Mouse (Mus musculus): ENCODE measurements around the gene Fut2. TPM values are rescaled to one million over a fixed set of nuclear protein-coding genes. Genes with fewer than 3 reads are reported as not detected.

Fut2 gene
- total and polyA plus RNA-seq, 3 experiments: not detected

DNA sequence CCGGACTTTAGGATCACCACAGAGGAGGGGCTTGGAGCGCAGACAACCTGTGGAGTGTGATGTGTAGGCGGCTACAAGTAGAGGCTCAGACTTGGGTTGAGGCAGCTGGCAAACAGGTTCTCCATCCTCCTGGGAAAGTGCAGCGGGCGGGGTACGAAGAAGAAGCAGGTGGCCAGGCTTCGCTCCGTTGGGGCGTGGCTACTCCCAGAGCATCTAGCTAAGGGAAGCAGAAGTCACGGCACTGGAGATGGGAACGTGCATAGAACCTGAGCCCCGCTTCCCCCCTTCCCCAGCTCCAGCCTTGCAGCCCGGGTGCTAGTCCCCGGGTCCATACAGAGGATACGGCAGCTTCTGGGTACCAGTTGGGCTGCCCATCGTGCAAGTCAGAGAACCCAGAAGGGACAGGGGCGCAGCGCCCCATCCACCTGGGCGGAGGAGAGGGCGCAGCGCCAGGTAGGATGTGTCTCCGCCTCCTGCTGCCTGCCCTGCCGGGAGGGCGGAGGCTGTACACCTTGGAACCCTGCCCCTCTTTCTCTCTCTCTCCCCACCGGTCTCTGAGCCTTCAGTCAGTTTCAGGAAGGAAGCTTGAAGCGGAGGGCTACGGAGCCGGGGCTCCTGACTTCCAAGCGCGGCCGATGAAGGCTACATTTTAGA is 49.0 kb downstream of the Fut2 start, which contains the start of gene Fut1:
TSS of gene Fut1 (plus strand) at position 248 of the 654 bp plus-strand sequence.
- Histone ChIP-seq H3K9me3 (replicated peaks; ENCODE audit: low read length) (peaks cover 4% of the 10 kb centered on the region), H3K79me2 (replicated peaks; ENCODE audit: control insufficient read depth, extremely low read depth, insufficient read depth, poor library complexity, severe bottlenecking) (no peaks in the 10 kb centered on the region), H3K4me2 (ENCODE audit: insufficient read depth, low read depth, poor library complexity, severe bottlenecking) (peak within 1 kb of the TSS; percentile 64), H3K4me1 (ENCODE audit: control insufficient read depth in 1 of 2, insufficient read depth in 2 of 2) (peaks cover 33 to 73% of the 10 kb centered on the region in 2 experiments), H3K27me3 (replicated peaks) (no peaks in the 10 kb centered on the region), H3K27ac (ENCODE audit: insufficient read depth, low read depth) (peak within 1 kb of the TSS; percentile 65), H3K4me3 (replicated peaks in 1 of 3; ENCODE audit: low read depth in 2 of 3, low read length in 2 of 3, poor library complexity in 1 of 3) (peak within 1 kb of the TSS in 2 of 3 experiments; percentile 44 to 52), H3K36me3 (replicated peaks in 1 of 2; ENCODE audit: control insufficient read depth in 1 of 2, insufficient read depth in 1 of 2, low read length in 1 of 2) (peaks cover 0 to 16% of the 10 kb centered on the region in 2 experiments), H3K9ac (ENCODE audit: insufficient read depth, low read depth) (peak within 1 kb of the TSS; percentile 62; the same call in 1 of the 2 replicates)
- TF ChIP-seq E2F4 (IDR thresholded peaks at IDR 0.05; ENCODE audit: insufficient replicate concordance, low read depth, low read length) (no peak), TCF12 (IDR thresholded peaks at IDR 0.05; ENCODE audit: low read depth, low read length) (peak; percentile 33; the same call in 1 of the 2 replicates), IRF4 (IDR thresholded peaks at IDR 0.05; ENCODE audit: low read depth, low read length) (0 out of 2 replicates have a peak, but pooled peaks have one; percentile 5), BHLHE40 (IDR thresholded peaks at IDR 0.05; ENCODE audit: low read depth, low read length) (no peak), TBP (conservative IDR thresholded peaks at IDR 0.05; ENCODE audit: low read depth, low read length) (no peak), MAZ (IDR thresholded peaks at IDR 0.05; ENCODE audit: low read depth, low read length) (no peak), NRF1 (IDR thresholded peaks at IDR 0.05; ENCODE audit: low read depth, low read length) (no peak), NELFE (IDR thresholded peaks at IDR 0.05; ENCODE audit: low read depth, low read length) (no peak), CHD2 (IDR thresholded peaks at IDR 0.05; ENCODE audit: low read length) (no peak), CHD1 (IDR thresholded peaks at IDR 0.05; ENCODE audit: low read depth, low read length) (no peak), POLR2A (IDR thresholded peaks at IDR 0.05; ENCODE audit: low read depth, low read length) (no peak), ELF1 (IDR thresholded peaks at IDR 0.05; ENCODE audit: low read depth, low read length) (no peak)
- dilution Hi-C loops (cut with MboI; ENCODE audit: extremely low pct_ligation_motif_present, extremely low pct_unique_long_range_greater_than_20kb, low sequenced_read_pairs) (no loop called here), in situ Hi-C loops (cut with MboI; ENCODE audit: low pct_ligation_motif_present, low pct_unique_long_range_greater_than_20kb, low sequenced_read_pairs) (no loop called here)
- DNase-seq (ENCODE audit: extremely low read depth): no peak

DNA sequence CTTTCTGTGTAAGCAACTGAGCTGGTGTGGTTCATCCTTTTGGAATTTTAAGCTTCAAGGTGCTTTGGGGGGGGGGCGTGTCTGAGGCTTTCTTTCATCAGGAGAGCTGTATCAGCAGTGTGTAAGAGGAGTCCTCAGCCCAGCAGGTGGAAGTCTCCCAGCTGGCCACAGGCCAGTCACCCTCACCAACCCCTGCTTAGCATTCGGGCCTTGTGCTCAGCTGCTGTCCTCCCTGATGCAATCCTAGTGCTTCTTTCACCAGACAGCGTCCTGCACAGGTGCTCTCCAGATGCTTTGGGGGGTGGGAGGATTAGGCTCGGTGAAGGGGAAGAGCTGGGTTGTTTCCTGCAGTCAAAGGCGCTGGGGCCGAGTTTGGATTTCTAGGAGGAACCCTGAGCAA is 49.9 kb downstream of the Fut2 start:
- in situ Hi-C loops (cut with MboI; ENCODE audit: low pct_ligation_motif_present, low pct_unique_long_range_greater_than_20kb, low sequenced_read_pairs): no loop called here
- Histone ChIP-seq H3K27me3 (replicated peaks) (no peaks in the 10 kb centered on the region), H3K9ac (ENCODE audit: insufficient read depth, low read depth) (peak overlapping the region; percentile 62; the same call in 1 of the 2 replicates)
- TF ChIP-seq RCOR1 (conservative IDR thresholded peaks at IDR 0.05; ENCODE audit: low read depth, low read length): no peak; the same call in 1 of the 2 replicates
- no peak; the same call in 1 of the 2 replicates for TF ChIP-seq RAD21 (IDR thresholded peaks at IDR 0.05; ENCODE audit: low read depth, low read length)
- peak; percentile 95 for TF ChIP-seq TCF12 (IDR thresholded peaks at IDR 0.05; ENCODE audit: low read depth, low read length)
- 0 out of 2 replicates have a peak, but pooled peaks have one; percentile 14 for TF ChIP-seq NELFE (IDR thresholded peaks at IDR 0.05; ENCODE audit: low read depth, low read length)
- TF ChIP-seq BHLHE40 (IDR thresholded peaks at IDR 0.05; ENCODE audit: low read depth, low read length): peak; percentile 65; the same call in 1 of the 2 replicates
- TF ChIP-seq USF1 (IDR thresholded peaks at IDR 0.05; ENCODE audit: low read depth, low read length): no peak
- TF ChIP-seq GABPA (IDR thresholded peaks at IDR 0.05; ENCODE audit: insufficient replicate concordance, low read depth, low read length): no peak
- no peak for TF ChIP-seq PAX5 (IDR thresholded peaks at IDR 0.05; ENCODE audit: low read length)
- TF ChIP-seq ZNF384 (IDR thresholded peaks at IDR 0.05; ENCODE audit: low read depth, low read length): no peak
- no peak for TF ChIP-seq POLR2AphosphoS2 (IDR thresholded peaks at IDR 0.05; ENCODE audit: low read depth, low read length)
- TF ChIP-seq E2F4 (IDR thresholded peaks at IDR 0.05; ENCODE audit: insufficient replicate concordance, low read depth, low read length): no peak
- TF ChIP-seq HCFC1 (IDR thresholded peaks at IDR 0.05; ENCODE audit: low read depth, low read length): 0 out of 2 replicates have a peak, but pooled peaks have one; percentile 31
- TF ChIP-seq MAZ (IDR thresholded peaks at IDR 0.05; ENCODE audit: low read depth, low read length): no peak
- TF ChIP-seq MEF2A (IDR thresholded peaks at IDR 0.05; ENCODE audit: borderline replicate concordance, low read depth, low read length): no peak
- peak; percentile 59; the same call in 1 of the 2 replicates for TF ChIP-seq MAX (IDR thresholded peaks at IDR 0.05; ENCODE audit: low read length)
- TF ChIP-seq ZMIZ1 (IDR thresholded peaks at IDR 0.05; ENCODE audit: low read depth, low read length): no peak
- TF ChIP-seq CHD2 (IDR thresholded peaks at IDR 0.05; ENCODE audit: low read length): no peak
- peak; percentile 61 for TF ChIP-seq SIN3A (IDR thresholded peaks at IDR 0.05; ENCODE audit: low read length)
- TF ChIP-seq MXI1 (IDR thresholded peaks at IDR 0.05; ENCODE audit: low read depth, low read length): no peak
- peak; percentile 90; the same call in 1 of the 2 replicates for TF ChIP-seq MYC (IDR thresholded peaks at IDR 0.05; ENCODE audit: low read depth, low read length)
- TF ChIP-seq KAT2A (IDR thresholded peaks at IDR 0.05; ENCODE audit: insufficient replicate concordance, low read length): peak; percentile 39; the same call in 1 of the 2 replicates
- no peak for TF ChIP-seq USF2 (conservative IDR thresholded peaks at IDR 0.05; ENCODE audit: low read depth, low read length)
- TF ChIP-seq IRF4 (IDR thresholded peaks at IDR 0.05; ENCODE audit: low read depth, low read length): no peak; the same call in 1 of the 2 replicates
- TF ChIP-seq CTCF (conservative IDR thresholded peaks at IDR 0.05 in 1 of 2, IDR thresholded peaks at IDR 0.05 in 1 of 2; ENCODE audit: low read depth in 2 of 2, low read length in 2 of 2): no peak
- no peak for TF ChIP-seq POLR2A (IDR thresholded peaks at IDR 0.05; ENCODE audit: low read depth, low read length)
- no peak; the same call in 1 of the 2 replicates for TF ChIP-seq EP300 (IDR thresholded peaks at IDR 0.05; ENCODE audit: low read length)

More for the DNA sequence above, 49.9 kb downstream of the Fut2 start:
- Histone ChIP-seq H3K79me2 (replicated peaks; ENCODE audit: control insufficient read depth, extremely low read depth, insufficient read depth, poor library complexity, severe bottlenecking) (no peaks in the 10 kb centered on the region), H3K9me3 (replicated peaks; ENCODE audit: low read length) (no peaks in the 10 kb centered on the region), H3K4me3 (replicated peaks in 1 of 3; ENCODE audit: low read depth in 2 of 3, low read length in 2 of 3, poor library complexity in 1 of 3) (peak overlapping the region in 1 of 3 experiments; percentile 50), H3K36me3 (replicated peaks in 1 of 2; ENCODE audit: control insufficient read depth in 1 of 2, insufficient read depth in 1 of 2, low read length in 1 of 2) (peaks cover 0 to 14% of the 10 kb centered on the region in 2 experiments), H3K4me2 (ENCODE audit: insufficient read depth, low read depth, poor library complexity, severe bottlenecking) (peak overlapping the region; percentile 26), H3K4me1 (ENCODE audit: control insufficient read depth in 1 of 2, insufficient read depth in 2 of 2) (peaks cover 33 to 70% of the 10 kb centered on the region in 2 experiments), H3K27ac (ENCODE audit: insufficient read depth, low read depth) (peak overlapping the region; percentile 65; the same call in 1 of the 2 replicates)
- peak; percentile 91 for DNase-seq (ENCODE audit: extremely low read depth)
- dilution Hi-C loops (cut with MboI; ENCODE audit: extremely low pct_ligation_motif_present, extremely low pct_unique_long_range_greater_than_20kb, low sequenced_read_pairs): no loop called here
